Mouse (Mus musculus): ENCODE measurements around the gene Pi16. TPM values are rescaled to one million over a fixed set of nuclear protein-coding genes. Genes with fewer than 3 reads are reported as not detected.

Gene Pi16
- polyA plus RNA-seq, 1 experiment from 2014 or later, result 1.9 TPM

- peaks cover 55% of the 10 kb centered on the region for H3K36me3 ChIP-seq
- no peaks in the 10 kb centered on the region; the same call in 1 of the 2 replicates for H3K27me3 ChIP-seq (ENCODE audit: insufficient read depth, poor library complexity, severe bottlenecking)
- H3K4me3 ChIP-seq, result no peak overlapping the region
- 79% methylated on average over 9 of the region's 9 CpGs for WGBS
- DNase-seq (ENCODE audit: low spot score), result no peak
- H3K9me3 ChIP-seq, result no peaks in the 10 kb centered on the region
- H3K4me1 ChIP-seq, result peaks cover 8% of the 10 kb centered on the region; the same call in 1 of the 2 replicates
- no peak overlapping the region for H3K27ac ChIP-seq
These were observed 23.5 kb upstream of the Pi16 start for GRCm38 (mm10) chr17:29293807-29294605.

GRCm38 (mm10) chr17:29295835-29296234 lies 21.6 kb upstream of the Pi16 start:
- Histone ChIP-seq H3K27ac (no peak overlapping the region), H3K9me3 (no peaks in the 10 kb centered on the region), H3K36me3 (peaks cover 71% of the 10 kb centered on the region), H3K4me3 (no peak overlapping the region), H3K27me3 (ENCODE audit: insufficient read depth, poor library complexity, severe bottlenecking) (no peaks in the 10 kb centered on the region; the same call in 1 of the 2 replicates), H3K4me1 (peaks cover 8% of the 10 kb centered on the region; the same call in 1 of the 2 replicates)
- WGBS, result 80% methylated on average over 5 of the region's 5 CpGs
- no peak for DNase-seq (ENCODE audit: low spot score)

- WGBS, result 63% methylated on average over 10 of the region's 10 CpGs
- no peak for DNase-seq (ENCODE audit: low spot score)
- Histone ChIP-seq H3K9me3 (no peaks in the 10 kb centered on the region), H3K27ac (no peak overlapping the region), H3K27me3 (ENCODE audit: insufficient read depth, poor library complexity, severe bottlenecking) (no peaks in the 10 kb centered on the region; the same call in 1 of the 2 replicates), H3K4me1 (peaks cover 9% of the 10 kb centered on the region), H3K4me3 (no peak overlapping the region), H3K36me3 (peaks cover 75% of the 10 kb centered on the region)
These were observed 20.2 kb upstream of the Pi16 start for GRCm38 (mm10) chr17:29297321-29297720.

DNA sequence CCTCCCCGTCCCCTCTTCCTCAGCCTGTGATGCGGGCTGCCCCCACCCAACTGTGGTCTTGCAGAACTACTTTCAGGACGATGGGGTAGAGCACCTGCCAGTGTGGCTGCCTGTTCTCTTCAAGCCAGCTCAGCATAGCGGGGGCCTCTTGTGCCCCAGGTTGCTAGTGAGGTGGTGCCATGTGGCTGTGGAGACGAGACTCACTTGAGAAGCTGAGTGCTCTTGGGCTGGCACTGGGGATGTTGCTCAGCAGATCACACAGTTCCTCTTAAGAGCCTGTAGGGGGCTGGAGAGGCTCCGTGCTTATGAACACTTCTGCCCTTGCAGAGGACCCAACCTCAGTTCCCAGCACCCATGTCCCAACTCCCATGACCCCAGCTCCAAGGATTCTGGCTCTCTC lies 19.7 kb upstream of the Pi16 start:
- Histone ChIP-seq H3K4me3 (no peak overlapping the region), H3K27me3 (ENCODE audit: insufficient read depth, poor library complexity, severe bottlenecking) (no peaks in the 10 kb centered on the region; the same call in 1 of the 2 replicates), H3K4me1 (peaks cover 14% of the 10 kb centered on the region), H3K36me3 (peaks cover 75% of the 10 kb centered on the region), H3K27ac (no peak overlapping the region), H3K9me3 (no peaks in the 10 kb centered on the region)
- WGBS, result 84% methylated on average over 6 of the region's 6 CpGs
- no peak for DNase-seq (ENCODE audit: low spot score)

- Histone ChIP-seq H3K27me3 (ENCODE audit: insufficient read depth, poor library complexity, severe bottlenecking) (no peaks in the 10 kb centered on the region; the same call in 1 of the 2 replicates), H3K4me1 (peaks cover 22% of the 10 kb centered on the region), H3K27ac (no peak overlapping the region), H3K36me3 (peaks cover 70% of the 10 kb centered on the region), H3K9me3 (no peaks in the 10 kb centered on the region), H3K4me3 (no peak overlapping the region)
- no peak for DNase-seq (ENCODE audit: low spot score)
- 89% methylated on average over 4 of the region's 4 CpGs for WGBS
These were observed 18.2 kb upstream of the Pi16 start for GRCm38 (mm10) chr17:29299282-29299681.

- no peaks in the 10 kb centered on the region for H3K9me3 ChIP-seq
- H3K4me1 ChIP-seq, result peaks cover 39% of the 10 kb centered on the region
- no peak for DNase-seq (ENCODE audit: low spot score)
- H3K4me3 ChIP-seq, result no peak overlapping the region
- H3K27me3 ChIP-seq (ENCODE audit: insufficient read depth, poor library complexity, severe bottlenecking), result 0 out of 2 replicates have a peak, but pooled peaks cover 6% of the 10 kb centered on the region
- WGBS, result 84% methylated on average over 7 of the region's 7 CpGs
- H3K36me3 ChIP-seq, result peaks cover 54% of the 10 kb centered on the region
- H3K27ac ChIP-seq, result no peak overlapping the region
These were observed 16.6 kb upstream of the Pi16 start for GRCm38 (mm10) chr17:29300926-29301325.

GRCm38 (mm10) chr17:29301421-29301820 lies 16.1 kb upstream of the Pi16 start:
- Histone ChIP-seq H3K27me3 (ENCODE audit: insufficient read depth, poor library complexity, severe bottlenecking) (0 out of 2 replicates have a peak, but pooled peaks cover 11% of the 10 kb centered on the region), H3K4me1 (peaks cover 42% of the 10 kb centered on the region), H3K4me3 (no peak overlapping the region), H3K9me3 (no peaks in the 10 kb centered on the region), H3K36me3 (peaks cover 53% of the 10 kb centered on the region), H3K27ac (no peak overlapping the region)
- no peak for DNase-seq (ENCODE audit: low spot score)
- whole genome bisulfite sequencing, result 94% methylated on average over 6 of the region's 6 CpGs

DNA sequence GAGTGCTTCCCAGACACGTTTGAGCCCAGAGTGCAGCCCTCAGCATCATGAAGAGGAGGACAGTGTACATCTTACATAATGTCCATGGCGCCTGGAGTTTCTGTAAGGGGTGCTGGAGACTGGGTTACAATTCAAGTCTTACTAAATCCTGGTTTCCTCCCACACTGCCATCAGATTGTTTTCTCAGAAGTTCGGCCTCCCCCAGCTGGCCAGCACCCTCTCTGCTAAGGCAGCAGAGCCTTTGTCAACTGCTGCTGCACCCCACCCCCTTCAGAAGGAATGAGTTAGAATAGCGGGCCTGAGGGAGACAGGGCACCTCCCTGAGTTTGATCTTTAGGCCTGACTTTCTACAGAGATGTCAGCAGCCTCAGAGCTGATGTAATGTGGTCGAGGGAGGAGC lies 15.3 kb upstream of the Pi16 start:
- H3K36me3 ChIP-seq, result peaks cover 47% of the 10 kb centered on the region
- H3K27ac ChIP-seq, result no peak overlapping the region; the same call in 1 of the 2 replicates
- WGBS, result 61% methylated on average over 5 of the region's 5 CpGs
- 0 out of 2 replicates have a peak, but pooled peaks cover 11% of the 10 kb centered on the region for H3K27me3 ChIP-seq (ENCODE audit: insufficient read depth, poor library complexity, severe bottlenecking)
- no peaks in the 10 kb centered on the region for H3K9me3 ChIP-seq
- DNase-seq (ENCODE audit: low spot score), result no peak
- peaks cover 42% of the 10 kb centered on the region for H3K4me1 ChIP-seq
- H3K4me3 ChIP-seq, result no peak overlapping the region

DNA sequence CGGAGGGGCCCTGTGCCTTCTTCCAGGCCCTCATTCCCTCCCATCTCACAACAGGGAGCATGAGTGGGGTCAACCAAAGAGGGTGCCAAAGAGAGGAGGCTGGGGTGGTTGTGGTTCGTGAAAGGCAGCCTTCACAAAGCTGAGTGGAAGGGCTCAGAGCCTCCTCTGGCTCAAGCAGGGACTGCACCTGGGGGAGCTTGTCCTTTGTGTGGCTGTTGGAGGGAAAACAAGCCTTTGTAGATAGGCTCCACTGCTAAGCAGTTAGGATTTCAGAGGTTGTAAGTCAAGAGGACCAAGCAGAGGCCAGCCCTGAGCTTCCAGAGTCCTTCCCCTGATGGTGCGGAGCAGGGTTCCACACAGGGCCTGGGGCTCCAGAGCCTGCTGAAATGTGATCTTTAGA lies 14.4 kb upstream of the Pi16 start:
- no peak for DNase-seq (ENCODE audit: low spot score)
- no peaks in the 10 kb centered on the region for H3K9me3 ChIP-seq
- H3K36me3 ChIP-seq, result peaks cover 38% of the 10 kb centered on the region
- no peak overlapping the region for H3K4me3 ChIP-seq
- H3K27me3 ChIP-seq (ENCODE audit: insufficient read depth, poor library complexity, severe bottlenecking), result 0 out of 2 replicates have a peak, but pooled peaks cover 11% of the 10 kb centered on the region
- H3K27ac ChIP-seq, result peak overlapping the region; percentile 19
- peaks cover 35% of the 10 kb centered on the region for H3K4me1 ChIP-seq
- WGBS, result 43% methylated on average over 3 of the region's 3 CpGs

DNA sequence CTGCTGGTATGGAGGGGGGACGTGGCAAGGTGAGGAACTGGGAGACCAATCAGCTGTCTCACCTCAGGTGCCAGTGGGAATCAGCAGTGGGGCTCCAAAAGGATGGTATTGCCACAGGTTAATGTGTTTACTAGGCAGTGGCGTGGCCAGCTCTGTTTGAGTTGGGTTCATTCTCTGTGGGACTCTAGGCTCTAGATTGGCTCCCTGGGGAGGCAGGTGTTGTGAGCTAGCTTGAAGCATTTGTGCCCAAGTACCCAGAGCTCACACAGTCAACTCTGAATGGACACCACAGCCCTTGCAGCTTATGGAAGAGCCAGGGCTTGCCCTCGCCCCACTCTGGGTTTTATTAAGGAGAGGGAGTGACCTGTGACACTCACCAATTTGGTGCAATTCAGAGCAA lies 13.6 kb upstream of the Pi16 start:
- peak overlapping the region; percentile 19 for H3K27ac ChIP-seq

DNA sequence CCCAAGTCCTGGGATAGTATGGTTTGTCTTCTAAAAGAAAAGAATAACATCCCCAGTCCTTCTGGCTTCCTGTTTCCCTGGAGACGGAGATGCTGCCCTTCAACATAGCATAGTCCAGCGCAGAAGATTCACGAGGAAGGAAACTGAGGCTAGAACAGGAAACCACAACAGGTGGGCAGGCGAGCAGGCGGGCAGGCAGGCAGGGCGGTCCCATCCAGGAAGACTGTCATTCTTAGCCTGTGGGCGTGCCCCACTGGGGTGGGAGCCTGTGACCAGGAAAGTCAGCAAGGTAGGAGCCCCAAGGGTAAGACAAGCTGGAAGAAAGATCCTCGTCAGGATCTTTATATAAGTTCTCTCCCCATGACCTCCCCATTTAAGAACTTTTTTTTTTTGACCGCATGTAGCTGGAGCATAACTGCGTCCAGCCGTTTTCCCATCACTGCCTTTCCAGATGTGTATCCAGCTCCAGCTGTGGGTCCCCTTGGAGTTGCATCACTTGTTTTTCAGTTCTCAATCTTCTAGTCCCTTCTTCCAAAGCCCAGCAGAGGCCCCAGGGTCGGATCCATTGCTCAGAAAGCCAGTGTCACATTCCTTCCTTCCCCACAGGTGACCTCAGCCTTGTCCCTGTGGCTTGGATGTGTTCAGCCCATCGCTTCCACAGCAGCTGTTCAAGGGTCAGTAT lies 13.0 kb upstream of the Pi16 start:
- Histone ChIP-seq H3K4me1 (peaks cover 35% of the 10 kb centered on the region), H3K9me3 (no peaks in the 10 kb centered on the region), H3K4me3 (no peak overlapping the region), H3K27ac (peak overlapping the region; percentile 31; the same call in 1 of the 2 replicates), H3K36me3 (peaks cover 26% of the 10 kb centered on the region), H3K27me3 (ENCODE audit: insufficient read depth, poor library complexity, severe bottlenecking) (0 out of 2 replicates have a peak, but pooled peaks cover 11% of the 10 kb centered on the region)
- 56% methylated on average over 13 of the region's 13 CpGs for WGBS
- DNase-seq (ENCODE audit: low spot score), result no peak

More for the DNA sequence above, 13.6 kb upstream of the Pi16 start:
- peaks cover 35% of the 10 kb centered on the region for H3K4me1 ChIP-seq
- no peak for DNase-seq (ENCODE audit: low spot score)
- H3K27me3 ChIP-seq (ENCODE audit: insufficient read depth, poor library complexity, severe bottlenecking), result 0 out of 2 replicates have a peak, but pooled peaks cover 11% of the 10 kb centered on the region
- H3K36me3 ChIP-seq, result peaks cover 32% of the 10 kb centered on the region
- H3K4me3 ChIP-seq, result no peak overlapping the region
- WGBS, result 67% methylated on average over 3 of the region's 3 CpGs
- H3K9me3 ChIP-seq, result no peaks in the 10 kb centered on the region

GRCm38 (mm10) chr17:29305058-29305806 lies 12.2 kb upstream of the Pi16 start:
- H3K27ac ChIP-seq, result peak overlapping the region; percentile 31; the same call in 1 of the 2 replicates
- H3K36me3 ChIP-seq, result peaks cover 19% of the 10 kb centered on the region
- peaks cover 35% of the 10 kb centered on the region for H3K4me1 ChIP-seq
- H3K4me3 ChIP-seq, result no peak overlapping the region
- WGBS, result 27% methylated on average over 15 of the region's 15 CpGs
- no peak for DNase-seq (ENCODE audit: low spot score)
- H3K9me3 ChIP-seq, result no peaks in the 10 kb centered on the region
- 0 out of 2 replicates have a peak, but pooled peaks cover 11% of the 10 kb centered on the region for H3K27me3 ChIP-seq (ENCODE audit: insufficient read depth, poor library complexity, severe bottlenecking)

Data from heart, embryonic 10.5 days (tissue).